Mouse (Mus musculus) heart, embryonic 12.5 days (tissue): ENCODE results near the gene Rdm1. TPM values are rescaled to one million over a fixed set of nuclear protein-coding genes. Genes with fewer than 3 reads are reported as not detected.

ENCODE experiments used
- polyA plus RNA-seq: library from polyadenylated mRNA; unstranded; fragments of >200 nt; fragmentation: Nextera tagmentation; extraction: Ambion mirVana; gene quantifications from 2 replicates; pipeline ENCODE4 v1.2.1, GENCODE M21; 2016

Rdm1 gene
- polyA plus RNA-seq, 1 experiment from 2014 or later: 28.3 TPM

Other genes starting within 250 kb of the Rdm1 start
- 42.9 and 55.5 TPM in 2 replicates for gene Aarsd1, start 209.6 kb upstream of the Rdm1 start, polyA plus RNA-seq
- gene Gm27029, start 202.4 kb upstream of the Rdm1 start, polyA plus RNA-seq: 6.7 and 14.0 TPM in 2 replicates
- 17.3 and 17.4 TPM in 2 replicates for gene Rundc1, start 202.1 kb upstream of the Rdm1 start, polyA plus RNA-seq
- gene Ptges3l, start 201.9 kb upstream of the Rdm1 start, polyA plus RNA-seq: 80.3 and 80.5 TPM in 2 replicates
- 247 and 258 TPM in 2 replicates for gene Rpl27, start 184.9 kb upstream of the Rdm1 start, polyA plus RNA-seq
- gene Ifi35, start 178.8 kb upstream of the Rdm1 start, polyA plus RNA-seq: 11.5 and 12.3 TPM in 2 replicates
- 30.5 and 31.9 TPM in 2 replicates for gene Rnd2, start 162.2 kb upstream of the Rdm1 start, polyA plus RNA-seq
- 39.3 and 40.4 TPM in 2 replicates for gene Vat1, start 161.0 kb upstream of the Rdm1 start, polyA plus RNA-seq
- gene Brca1, start 75.2 kb upstream of the Rdm1 start, polyA plus RNA-seq: 10.4 and 13.3 TPM in 2 replicates
- gene Nbr1, start 75.0 kb upstream of the Rdm1 start, polyA plus RNA-seq: 77.7 and 78.7 TPM in 2 replicates
- 4.0 and 4.5 TPM in 2 replicates for gene Tmem106a, start 45.0 kb upstream of the Rdm1 start, polyA plus RNA-seq
- gene Gm11634, start 27.9 kb upstream of the Rdm1 start, polyA plus RNA-seq: not detected in 2 replicates
- gene Arl4d, start 38.3 kb downstream of the Rdm1 start, polyA plus RNA-seq: 10.0 and 10.3 TPM in 2 replicates
- gene Dhx8, start 105.7 kb downstream of the Rdm1 start, polyA plus RNA-seq: 25.8 and 26.5 TPM in 2 replicates
- 10.0 and 10.3 TPM in 2 replicates for gene Etv4, start 158.2 kb downstream of the Rdm1 start, polyA plus RNA-seq